Mouse (Mus musculus): Measurements from ENCODE around the gene Atp5l.

DNA sequence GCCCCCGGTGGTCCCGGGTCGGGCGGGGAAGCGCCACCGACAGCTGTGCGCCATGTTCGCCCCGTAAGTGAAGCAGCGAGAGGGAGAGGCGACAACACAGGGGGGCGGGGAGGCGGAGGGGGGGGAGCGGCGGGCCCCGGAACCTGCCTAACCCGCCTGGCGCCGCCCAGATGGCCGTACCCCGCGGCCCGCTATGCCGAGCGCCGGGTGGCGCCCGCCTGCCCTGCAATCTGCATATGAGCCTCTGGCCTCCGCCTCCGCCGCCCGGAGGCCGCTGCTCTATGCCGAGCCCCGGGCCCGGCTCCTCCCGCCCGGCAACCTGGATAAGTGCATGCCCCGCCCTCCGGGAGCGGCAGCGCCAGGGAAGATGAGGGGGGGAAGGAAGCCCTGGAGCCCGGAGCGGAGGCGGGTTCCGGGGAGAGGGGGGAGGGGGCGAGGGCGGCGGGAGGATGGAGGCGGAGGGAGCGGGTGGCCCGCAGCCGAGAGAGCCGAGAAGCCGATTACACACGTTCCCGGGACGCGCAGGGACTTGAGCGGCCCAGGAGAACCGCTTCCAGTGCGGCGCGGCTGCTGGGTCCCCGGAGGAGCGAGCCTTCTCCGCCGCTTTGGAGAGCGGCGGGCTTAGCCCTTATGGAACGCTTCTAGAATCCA, 39.2 kb downstream of the Atp5l start, which contains the start of gene Kmt2a:
- no peak for TF ChIP-seq CTCF (IDR thresholded peaks at IDR 0.05; ENCODE audit: low read depth)
- peak; percentile 61 for TF ChIP-seq EP300 (optimal IDR thresholded peaks at IDR 0.05)

Data from stomach, postnatal 0 days (tissue).